Mouse (Mus musculus) thymus, adult 2 months (tissue): ENCODE data around the gene Prkce. TPM values are rescaled to one million over a fixed set of nuclear protein-coding genes. Genes with fewer than 3 reads are reported as not detected.

Source experiments
- DNase-seq: peaks from one replicate; pipeline ENCODE4 v3.0.0; 2021
- H3K27ac ChIP-seq: fragments of 200-500 bp; 2 replicates; pipeline ENCODE4 v1.5.1; 2012; ENCODE audit warnings: low read length, control low read depth; ENCODE audit not compliant: control insufficient read depth, insufficient read depth
- H3K27me3 ChIP-seq: fragments of 200-500 bp; 2 replicates; pipeline ENCODE4 v1.6.1; 2012; ENCODE audit warnings: mild to moderate bottlenecking, low read length, moderate library complexity, mixed read lengths; ENCODE audit not compliant: control insufficient read depth, insufficient read depth
- H3K36me3 ChIP-seq: fragments of 200-500 bp; 2 replicates; pipeline ENCODE4 v1.6.1; 2012; ENCODE audit warnings: mild to moderate bottlenecking, low read length, moderate library complexity; ENCODE audit not compliant: control insufficient read depth, insufficient read depth
- H3K4me1 ChIP-seq: fragments of 200-500 bp; replicated peaks from 2 replicates; pipeline ENCODE4 v1.6.1; 2012; ENCODE audit warnings: low read length; ENCODE audit not compliant: control insufficient read depth, insufficient read depth
- H3K4me3 ChIP-seq: fragments of 200-500 bp; 2 replicates; pipeline ENCODE4 v1.5.1; 2012; ENCODE audit warnings: mild to moderate bottlenecking, low read length, control low read depth, moderate library complexity; ENCODE audit not compliant: control insufficient read depth, insufficient read depth
- CTCF ChIP-seq: fragments of 200-500 bp; IDR thresholded peaks from 2 replicates; pipeline ENCODE4 v1.5.1; 2012; ENCODE audit warnings: mild to moderate bottlenecking, control low read depth, low read length, moderate library complexity, borderline replicate concordance; ENCODE audit not compliant: control insufficient read depth, poor library complexity, insufficient read depth; ENCODE audit errors: extremely low read depth
- POLR2A ChIP-seq: fragments of 200-500 bp; IDR thresholded peaks from 2 replicates; pipeline ENCODE4 v1.6.1; 2012; ENCODE audit warnings: mild to moderate bottlenecking, low read length, control low read depth, moderate library complexity; ENCODE audit not compliant: control insufficient read depth, poor library complexity, insufficient read depth; ENCODE audit errors: extremely low read depth
- WGBS: fragments of 180-500 bp; shearing (Covaris S2); methylation state at CpG from one replicate; pipeline ENCODE4 v1.1.7; 2018; 5-methylcytosine and 5-hydroxymethylcytosine counted together
- polyA plus RNA-seq: library from polyadenylated mRNA; depleted of rRNA; stranded (reverse); fragments of >200 nt; gene quantifications from 2 replicates; pipeline ENCODE4 v1.2.3, GENCODE M21; 2012

Gene Prkce
- polyA plus RNA-seq, 1 experiment: 1.6 TPM

DNA sequence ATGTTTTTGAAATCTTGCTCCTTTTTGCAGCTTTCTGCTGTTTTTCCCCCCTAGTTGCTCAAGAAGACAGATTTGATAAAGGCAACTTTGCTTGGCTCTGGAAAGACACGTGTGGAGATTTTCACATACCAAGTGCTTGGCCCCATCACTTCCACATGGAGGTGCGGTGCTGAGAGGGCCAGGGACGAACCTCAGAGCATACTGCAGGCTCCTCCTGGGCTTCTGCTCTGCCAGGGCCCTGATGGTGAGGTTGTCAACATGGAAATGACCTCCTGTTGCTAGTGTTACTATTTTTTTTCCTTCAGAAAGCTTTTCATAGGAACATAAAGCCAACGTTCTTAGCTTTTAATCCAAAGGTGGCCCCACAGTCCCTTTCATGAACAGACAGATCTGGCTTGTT, 191.3 kb downstream of the Prkce start:
- 91% methylated on average over 4 of the region's 4 CpGs for WGBS
- no peak for DNase-seq
- no peak for TF ChIP-seq POLR2A
- TF ChIP-seq CTCF: no peak
- no peak overlapping the region for H3K4me3 ChIP-seq
- no peaks in the 10 kb centered on the region for H3K36me3 ChIP-seq
- H3K4me1 ChIP-seq: peaks cover 9% of the 10 kb centered on the region
- no peak overlapping the region for H3K27ac ChIP-seq
- no peaks in the 10 kb centered on the region for H3K27me3 ChIP-seq

DNA sequence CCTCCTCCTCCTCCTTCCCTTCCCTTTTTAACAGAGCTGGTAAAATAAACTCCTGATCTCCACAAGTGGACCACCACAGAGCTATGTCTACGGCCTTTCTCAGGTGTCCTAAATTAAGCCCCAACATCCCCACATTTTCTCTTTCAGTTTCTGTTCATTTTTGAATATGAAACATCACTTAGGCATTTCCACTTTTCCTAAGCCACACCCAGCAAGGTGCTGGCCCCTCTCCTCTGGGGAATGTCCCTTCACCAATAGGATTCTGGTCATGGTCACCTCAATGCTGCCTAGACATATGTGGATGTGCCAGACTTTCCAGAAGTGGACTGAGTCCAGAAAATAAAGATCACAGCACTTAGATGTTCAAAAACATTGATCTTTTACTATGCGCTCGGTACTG, 193.3 kb downstream of the Prkce start:
- Histone ChIP-seq H3K27me3 (no peaks in the 10 kb centered on the region), H3K36me3 (no peaks in the 10 kb centered on the region), H3K4me3 (no peak overlapping the region), H3K27ac (no peak overlapping the region), H3K4me1 (peaks cover 5% of the 10 kb centered on the region)
- 95% methylated on average over 3 of the region's 3 CpGs for WGBS
- no peak for DNase-seq
- TF ChIP-seq POLR2A (no peak), CTCF (no peak)

DNA sequence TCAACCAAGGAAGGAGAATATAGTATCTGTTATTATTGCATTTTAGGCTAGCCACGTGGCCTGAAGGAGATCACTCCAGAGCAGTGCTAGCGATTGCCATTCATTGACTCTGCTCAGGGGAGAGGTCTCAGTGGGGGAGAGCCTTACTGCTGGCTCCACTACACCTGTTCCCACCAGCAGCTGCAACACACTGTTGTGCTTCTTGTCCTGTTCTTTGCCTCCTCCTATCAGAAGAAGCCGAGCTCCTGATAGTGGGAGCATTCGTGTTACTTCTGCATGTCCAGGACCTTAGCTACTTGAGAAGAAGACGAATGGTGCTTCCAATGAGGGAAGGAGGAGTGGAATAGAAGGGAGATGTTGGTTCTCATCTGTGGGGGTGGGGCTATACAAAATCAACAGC, 195.8 kb downstream of the Prkce start:
- TF ChIP-seq CTCF (no peak), POLR2A (no peak)
- WGBS: 92% methylated on average over 5 of the region's 5 CpGs
- DNase-seq: no peak
- Histone ChIP-seq H3K36me3 (no peaks in the 10 kb centered on the region), H3K27ac (no peak overlapping the region), H3K4me3 (no peak overlapping the region), H3K4me1 (peaks cover 3% of the 10 kb centered on the region), H3K27me3 (no peaks in the 10 kb centered on the region)

DNA sequence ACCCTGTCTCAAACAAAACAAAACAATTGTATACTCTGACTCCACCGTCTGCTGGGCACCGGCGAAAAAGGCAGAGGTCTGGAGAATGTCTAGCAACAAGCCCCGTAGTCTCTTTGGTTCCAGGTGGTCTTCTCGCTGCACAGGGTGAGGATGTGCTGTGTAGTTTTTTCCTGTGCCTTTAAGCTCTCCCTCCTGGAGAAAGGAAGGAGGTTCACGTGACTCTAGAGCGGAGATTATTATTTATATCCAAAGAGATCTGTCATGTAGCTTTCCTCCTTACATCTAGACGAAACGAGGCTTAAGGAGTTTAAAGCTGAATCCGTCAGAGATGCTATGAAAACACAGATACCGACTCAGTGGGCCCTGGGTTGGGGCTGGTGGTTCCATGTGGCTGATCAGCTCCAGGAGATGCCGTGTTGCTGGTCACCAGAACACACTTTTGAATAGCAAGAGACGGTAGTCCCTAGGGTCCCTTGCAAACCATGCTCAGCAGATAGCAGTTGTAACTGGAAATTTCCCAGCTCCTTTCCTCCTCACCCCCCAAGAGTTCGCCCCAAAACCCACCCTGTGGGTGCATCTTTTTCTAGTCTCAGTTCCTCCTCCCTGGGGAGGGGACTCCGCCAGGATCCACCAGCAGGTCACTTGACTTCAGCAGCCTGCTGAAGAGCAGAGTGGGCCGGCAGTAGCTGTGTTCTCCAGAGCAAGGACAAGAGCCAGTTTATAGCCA, 196.9 kb downstream of the Prkce start:
- TF ChIP-seq CTCF: no peak
- no peak for TF ChIP-seq POLR2A
- Histone ChIP-seq H3K4me3 (no peak overlapping the region), H3K27ac (no peak overlapping the region), H3K36me3 (no peaks in the 10 kb centered on the region), H3K4me1 (no peaks in the 10 kb centered on the region), H3K27me3 (no peaks in the 10 kb centered on the region)
- WGBS: 91% methylated on average over 16 of the region's 16 CpGs
- DNase-seq: no peak

DNA sequence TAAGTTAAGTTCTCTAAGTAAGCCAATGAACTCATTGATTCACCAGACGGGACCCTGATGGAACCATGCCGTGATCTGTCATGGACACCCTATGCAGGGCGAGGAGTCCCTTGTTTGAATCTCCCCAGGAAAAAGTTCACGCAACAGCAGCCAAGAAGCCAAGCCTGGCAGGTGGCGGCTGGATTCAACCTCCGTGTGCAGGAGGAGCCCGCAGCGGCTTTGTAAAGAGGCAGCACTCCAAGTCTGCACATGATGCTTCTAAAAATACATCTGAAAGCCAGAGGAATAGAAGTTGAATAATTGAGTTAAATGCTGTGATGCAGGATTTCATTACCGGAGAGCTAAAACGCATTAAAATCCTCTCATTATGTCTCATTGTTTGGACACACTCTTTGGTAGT, 199.3 kb downstream of the Prkce start:
- no peak for DNase-seq
- H3K4me3 ChIP-seq: no peak overlapping the region
- H3K27me3 ChIP-seq: no peaks in the 10 kb centered on the region
- H3K4me1 ChIP-seq: no peaks in the 10 kb centered on the region
- H3K27ac ChIP-seq: no peak overlapping the region
- WGBS: 95% methylated on average over 10 of the region's 10 CpGs
- TF ChIP-seq POLR2A (no peak), CTCF (no peak)
- H3K36me3 ChIP-seq: no peaks in the 10 kb centered on the region

DNA sequence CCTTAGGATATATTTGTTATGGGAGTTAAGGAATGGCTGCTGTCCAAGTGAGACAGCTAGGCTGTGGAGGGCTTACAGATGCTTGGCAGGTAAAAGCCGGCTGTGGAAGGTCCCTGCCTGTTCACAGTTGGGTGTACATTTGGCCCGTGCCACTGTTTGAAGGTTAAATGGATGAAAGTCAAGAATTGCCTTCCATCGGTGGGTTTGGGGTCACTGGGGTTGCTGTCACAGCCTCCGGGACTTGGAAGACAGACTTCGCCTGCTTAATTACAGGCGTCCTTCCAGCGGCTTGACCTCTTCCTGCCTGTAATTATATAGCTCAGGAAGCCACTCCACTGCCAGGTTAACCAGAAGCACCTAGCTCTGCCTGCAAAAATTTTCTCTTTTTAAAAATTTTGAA, 200.1 kb downstream of the Prkce start:
- H3K27ac ChIP-seq: no peak overlapping the region
- no peaks in the 10 kb centered on the region for H3K36me3 ChIP-seq
- H3K4me1 ChIP-seq: no peaks in the 10 kb centered on the region
- TF ChIP-seq POLR2A: no peak
- no peak for TF ChIP-seq CTCF
- WGBS: 79% methylated on average over 7 of the region's 7 CpGs
- H3K4me3 ChIP-seq: no peak overlapping the region
- DNase-seq: no peak
- H3K27me3 ChIP-seq: no peaks in the 10 kb centered on the region
